Mouse (Mus musculus) embryonic facial prominence, embryonic 13.5 days (tissue): Measurements from ENCODE around the gene Ccdc42. TPM values are rescaled to one million over a fixed set of nuclear protein-coding genes. Genes with fewer than 3 reads are reported as not detected.

Experiments
- ATAC-seq: fragments of 200-750 bp; cut with Nextera tagmentation; 2 replicates; pipeline ENCODE4 v1.8.0; 2017; ENCODE audit warnings: low read depth; ENCODE audit not compliant: insufficient number of reproducible peaks, insufficient read depth, low FRiP score, low TSS enrichment
- H3K27ac ChIP-seq: fragments of 300-500 bp; sonication (generic); 2 replicates; pipeline ENCODE4 v1.5.1; 2015; ENCODE audit warnings: moderate library complexity, mild to moderate bottlenecking, inconsistent platforms
- H3K27me3 ChIP-seq: fragments of 300-500 bp; sonication (generic); 2 replicates; pipeline ENCODE4 v1.6.1; 2015; ENCODE audit warnings: mild to moderate bottlenecking, inconsistent platforms
- H3K36me3 ChIP-seq: fragments of 300-500 bp; sonication (generic); 2 replicates; pipeline ENCODE4 v1.6.1; 2015; ENCODE audit warnings: mild to moderate bottlenecking, inconsistent platforms
- H3K4me1 ChIP-seq: fragments of 300-500 bp; sonication (generic); 2 replicates; pipeline ENCODE4 v1.6.1; 2015; ENCODE audit warnings: inconsistent platforms
- H3K4me2 ChIP-seq: fragments of 300-500 bp; sonication (generic); 2 replicates; pipeline ENCODE4 v1.6.1; 2015; ENCODE audit warnings: moderate library complexity, mild to moderate bottlenecking, inconsistent platforms
- H3K4me3 ChIP-seq: fragments of 300-500 bp; sonication (generic); 2 replicates; pipeline ENCODE4 v1.5.1; 2015; ENCODE audit warnings: mild to moderate bottlenecking, inconsistent platforms
- H3K9ac ChIP-seq: fragments of 300-500 bp; sonication (generic); 2 replicates; pipeline ENCODE4 v1.6.1; 2015; ENCODE audit warnings: mild to moderate bottlenecking, inconsistent platforms
- H3K9me3 ChIP-seq: fragments of 300-500 bp; sonication (generic); 2 replicates; pipeline ENCODE4 v1.6.1; 2016; ENCODE audit warnings: inconsistent platforms
- WGBS: fragments of 180-500 bp; shearing (Covaris S2); methylation state at CpG from one replicate; pipeline ENCODE4 v1.1.7; 2015; ENCODE audit warnings: mixed read lengths; 5-methylcytosine and 5-hydroxymethylcytosine counted together
- polyA plus RNA-seq: library from polyadenylated mRNA; unstranded; fragments of >200 nt; fragmentation: Nextera tagmentation; extraction: Ambion mirVana; gene quantifications from 2 replicates; pipeline ENCODE4 v1.2.1, GENCODE M21; 2015

Gene Ccdc42
- polyA plus RNA-seq, 1 experiment from 2014 or later: not detected

- no peak for ATAC-seq
- Histone ChIP-seq H3K36me3 (no peaks in the 10 kb centered on the region), H3K9ac (no peak overlapping the region), H3K27ac (no peak overlapping the region), H3K27me3 (peaks cover 7% of the 10 kb centered on the region), H3K4me1 (peaks cover 6% of the 10 kb centered on the region), H3K4me3 (no peak overlapping the region), H3K4me2 (no peak overlapping the region), H3K9me3 (no peaks in the 10 kb centered on the region)
- WGBS: 76% methylated on average over 11 of the region's 11 CpGs
Measured at GRCm38 (mm10) chr11:68561957-68562950, 24.6 kb upstream of the Ccdc42 start.

DNA sequence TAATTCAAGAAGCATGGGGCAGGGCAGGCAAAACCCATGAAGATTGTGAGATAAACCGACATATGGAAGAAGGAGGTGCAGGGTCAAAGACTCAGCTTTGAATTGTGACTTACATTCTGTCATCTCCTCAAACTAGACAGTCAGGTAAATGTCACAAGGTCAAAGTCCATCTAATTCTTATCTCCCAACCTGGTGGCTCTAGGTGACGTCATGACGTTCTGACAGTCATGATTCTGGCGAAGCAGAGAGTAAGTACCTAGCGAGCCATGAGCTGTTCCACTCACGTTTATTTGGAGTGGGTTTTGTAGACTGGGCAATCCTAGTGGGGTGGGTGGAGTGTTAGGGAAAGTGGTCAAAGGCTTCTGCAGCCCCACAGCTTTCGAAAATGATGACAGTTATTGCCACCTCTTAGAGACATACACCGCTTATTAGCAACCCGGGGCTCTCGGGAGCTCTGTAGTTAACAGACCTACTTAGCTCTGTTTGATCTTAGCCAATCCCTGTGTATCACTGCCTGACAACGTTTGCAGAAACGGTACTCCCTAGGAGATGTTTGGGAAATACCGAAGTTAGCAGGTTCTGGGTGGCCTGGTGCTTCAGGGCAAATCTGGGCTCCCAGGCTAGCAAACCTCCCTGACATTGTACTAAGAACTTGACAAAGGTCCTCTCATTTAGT is 22.3 kb upstream of the Ccdc42 start:
- Histone ChIP-seq H3K36me3 (no peaks in the 10 kb centered on the region), H3K4me3 (no peak overlapping the region), H3K27ac (no peak overlapping the region), H3K9ac (no peak overlapping the region), H3K4me2 (no peak overlapping the region), H3K4me1 (peaks cover 6% of the 10 kb centered on the region), H3K9me3 (no peaks in the 10 kb centered on the region), H3K27me3 (peaks cover 11% of the 10 kb centered on the region; the same call in 1 of the 2 replicates)
- ATAC-seq: no peak
- WGBS: 68% methylated on average over 13 of the region's 13 CpGs

DNA sequence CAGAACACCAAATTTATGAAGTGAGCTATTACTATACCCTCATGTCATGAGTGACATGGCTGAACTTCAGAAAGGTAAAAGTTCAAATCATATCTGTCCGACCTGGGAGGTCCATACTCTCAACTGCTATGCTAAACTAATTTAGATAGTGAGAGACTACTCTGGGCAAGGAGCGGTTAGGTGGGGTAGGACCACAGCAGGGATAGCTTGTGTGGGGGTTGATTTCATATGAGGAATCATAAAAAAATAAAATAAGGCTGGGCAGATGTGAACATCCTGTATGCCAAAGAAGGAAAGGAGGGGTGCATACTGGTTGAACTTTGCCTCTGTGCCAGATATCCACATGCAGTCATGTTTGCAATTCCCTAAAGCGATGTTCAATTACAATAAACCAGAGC is 21.8 kb upstream of the Ccdc42 start:
- Histone ChIP-seq H3K4me3 (no peak overlapping the region), H3K4me1 (peaks cover 6% of the 10 kb centered on the region), H3K9ac (no peak overlapping the region), H3K36me3 (no peaks in the 10 kb centered on the region), H3K27ac (no peak overlapping the region), H3K4me2 (no peak overlapping the region), H3K27me3 (peaks cover 11% of the 10 kb centered on the region; the same call in 1 of the 2 replicates), H3K9me3 (no peaks in the 10 kb centered on the region)
- no peak for ATAC-seq
- WGBS: 82% methylated on average over 3 of the region's 3 CpGs

- peak overlapping the region; percentile 59 for H3K9ac ChIP-seq
- H3K9me3 ChIP-seq: no peaks in the 10 kb centered on the region
- peaks cover 7% of the 10 kb centered on the region; the same call in 1 of the 2 replicates for H3K27me3 ChIP-seq
- peaks cover 6% of the 10 kb centered on the region for H3K4me1 ChIP-seq
- H3K27ac ChIP-seq: no peak overlapping the region
- 15% methylated on average over 17 of the region's 17 CpGs for WGBS
- H3K4me3 ChIP-seq: peak overlapping the region; percentile 35
- H3K36me3 ChIP-seq: no peaks in the 10 kb centered on the region
- ATAC-seq: no peak
- H3K4me2 ChIP-seq: peak overlapping the region; percentile 64
Measured at GRCm38 (mm10) chr11:68566447-68567059, 20.3 kb upstream of the Ccdc42 start.

- Histone ChIP-seq H3K27me3 (peaks cover 7% of the 10 kb centered on the region; the same call in 1 of the 2 replicates), H3K4me3 (no peak overlapping the region), H3K36me3 (no peaks in the 10 kb centered on the region), H3K4me2 (no peak overlapping the region), H3K4me1 (peaks cover 6% of the 10 kb centered on the region), H3K27ac (no peak overlapping the region), H3K9ac (no peak overlapping the region), H3K9me3 (no peaks in the 10 kb centered on the region)
- 87% methylated on average over 5 of the region's 5 CpGs for WGBS
- no peak for ATAC-seq
Measured at GRCm38 (mm10) chr11:68570861-68571260, 16.0 kb upstream of the Ccdc42 start.

GRCm38 (mm10) chr11:68577076-68577475 is 9.7 kb upstream of the Ccdc42 start:
- H3K4me1 ChIP-seq: peaks cover 15% of the 10 kb centered on the region
- no peaks in the 10 kb centered on the region for H3K9me3 ChIP-seq
- no peak overlapping the region for H3K9ac ChIP-seq
- H3K4me2 ChIP-seq: no peak overlapping the region
- peaks cover 5% of the 10 kb centered on the region; the same call in 1 of the 2 replicates for H3K27me3 ChIP-seq
- H3K36me3 ChIP-seq: no peaks in the 10 kb centered on the region
- 70% methylated on average over 1 of the region's 1 CpGs for WGBS
- no peak overlapping the region for H3K4me3 ChIP-seq
- ATAC-seq: no peak
- H3K27ac ChIP-seq: no peak overlapping the region

- no peak for ATAC-seq
Measured at GRCm38 (mm10) chr11:68579462-68579881, 7.3 kb upstream of the Ccdc42 start.

GRCm38 (mm10) chr11:68580566-68580965 is 6.3 kb upstream of the Ccdc42 start:
- Histone ChIP-seq H3K27ac (no peak overlapping the region; the same call in 1 of the 2 replicates), H3K4me3 (no peak overlapping the region), H3K36me3 (no peaks in the 10 kb centered on the region), H3K4me2 (no peak overlapping the region), H3K4me1 (peaks cover 15% of the 10 kb centered on the region), H3K9ac (no peak overlapping the region), H3K27me3 (peaks cover 5% of the 10 kb centered on the region; the same call in 1 of the 2 replicates), H3K9me3 (no peaks in the 10 kb centered on the region)
- ATAC-seq: no peak
- WGBS: 24% methylated on average over 6 of the region's 6 CpGs

More at GRCm38 (mm10) chr11:68579462-68579881, 7.3 kb upstream of the Ccdc42 start:
- no peaks in the 10 kb centered on the region for H3K9me3 ChIP-seq
- peaks cover 5% of the 10 kb centered on the region; the same call in 1 of the 2 replicates for H3K27me3 ChIP-seq
- no peak overlapping the region for H3K4me3 ChIP-seq
- H3K9ac ChIP-seq: 0 out of 2 replicates have a peak overlapping the region, but pooled peaks have one; percentile 22
- no peak overlapping the region for H3K4me2 ChIP-seq
- peaks cover 15% of the 10 kb centered on the region for H3K4me1 ChIP-seq
- no peaks in the 10 kb centered on the region for H3K36me3 ChIP-seq
- WGBS: 29% methylated on average over 9 of the region's 9 CpGs
- peak overlapping the region; percentile 19; the same call in 1 of the 2 replicates for H3K27ac ChIP-seq

- Histone ChIP-seq H3K27ac (no peak overlapping the region), H3K27me3 (no peaks in the 10 kb centered on the region), H3K4me3 (no peak overlapping the region), H3K36me3 (no peaks in the 10 kb centered on the region), H3K9ac (no peak overlapping the region), H3K4me1 (peaks cover 15% of the 10 kb centered on the region), H3K9me3 (no peaks in the 10 kb centered on the region), H3K4me2 (no peak overlapping the region)
- WGBS: 59% methylated on average over 13 of the region's 13 CpGs
- no peak for ATAC-seq
Measured at GRCm38 (mm10) chr11:68583225-68583624, 3.6 kb upstream of the Ccdc42 start.

DNA sequence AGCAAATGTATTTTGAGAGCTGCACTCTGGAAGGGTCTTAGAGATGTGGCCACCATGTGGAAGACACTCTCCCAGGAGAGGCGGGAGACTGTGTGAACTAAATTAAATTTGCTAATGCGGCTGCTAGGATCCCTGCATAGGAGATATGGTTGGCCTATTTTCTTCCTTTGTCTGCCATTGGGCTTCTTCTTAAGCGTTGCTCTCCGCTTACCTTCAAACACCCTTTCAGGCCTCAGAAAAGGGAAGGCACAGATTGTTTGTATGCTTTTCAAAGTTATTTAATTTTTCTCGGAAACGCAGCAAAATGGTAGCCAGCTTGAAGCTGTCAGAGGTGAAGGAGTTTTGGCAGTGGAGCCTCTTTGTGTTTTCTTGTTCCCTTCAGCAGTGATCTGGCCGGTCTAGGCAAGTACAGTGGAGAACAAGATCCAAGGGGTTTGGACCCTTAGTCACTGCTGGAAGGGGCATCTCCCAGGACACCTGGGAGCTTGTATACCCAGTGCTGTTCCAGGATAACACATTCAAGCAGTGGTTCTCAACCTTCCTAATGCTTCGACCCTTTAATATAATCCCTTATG is 2.8 kb upstream of the Ccdc42 start:
- no peak overlapping the region for H3K4me2 ChIP-seq
- peaks cover 15% of the 10 kb centered on the region for H3K4me1 ChIP-seq
- H3K9ac ChIP-seq: no peak overlapping the region
- no peaks in the 10 kb centered on the region for H3K27me3 ChIP-seq
- H3K27ac ChIP-seq: no peak overlapping the region
- WGBS: 70% methylated on average over 8 of the region's 8 CpGs
- H3K9me3 ChIP-seq: no peaks in the 10 kb centered on the region
- no peaks in the 10 kb centered on the region for H3K36me3 ChIP-seq
- no peak for ATAC-seq
- H3K4me3 ChIP-seq: no peak overlapping the region

GRCm38 (mm10) chr11:68585890-68586289 is 931 bp upstream of the Ccdc42 start:
- Histone ChIP-seq H3K4me2 (no peak overlapping the region), H3K9ac (no peak overlapping the region), H3K27me3 (no peaks in the 10 kb centered on the region), H3K4me3 (no peak overlapping the region), H3K36me3 (no peaks in the 10 kb centered on the region), H3K27ac (no peak overlapping the region), H3K9me3 (no peaks in the 10 kb centered on the region), H3K4me1 (no peaks in the 10 kb centered on the region; the same call in 1 of the 2 replicates)
- WGBS: 19% methylated on average over 3 of the region's 3 CpGs
- ATAC-seq: no peak
